Mouse (Mus musculus) left cerebral cortex, adult 18-20 months (tissue): ENCODE measurements around the gene Styk1. TPM values are rescaled to one million over a fixed set of nuclear protein-coding genes. Genes with fewer than 3 reads are reported as not detected.
"Not testable (repeated sequence)": the region's sequence is repeated elsewhere in the genome, so short reads cannot be mapped to it uniquely, and the experiment has no call there.

Experiments used
- DNase-seq, 2 experiments: peaks; one replicate each; pipeline ENCODE4 v3.0.0; 2021 to 2022; ENCODE audit warnings: low spot score in 2 of 2, mixed read lengths in 1 of 2
- total RNA-seq, 2 experiments: library from RNA; stranded (reverse); gene quantifications; 2 replicates each; pipeline ENCODE4 v1.2.3; 2021

Styk1 gene
- total RNA-seq, 2 experiments from 2014 or later = 0.21 to 0.46 TPM

- DNase-seq = peak; percentile 82 to 92
These were observed 60.2 kb downstream of the Styk1 start, which contains the start of gene Magohb for GRCm38 (mm10) chr6:131292991-131293788. Gene Magohb, minus strand, starts transcription at chr6:131293244.

- DNase-seq = peak in 1 of 2 experiments; percentile 4
These were observed 61.0 kb downstream of the Styk1 start for GRCm38 (mm10) chr6:131292276-131292990.

GRCm38 (mm10) chr6:131290430-131290829 lies 63.0 kb downstream of the Styk1 start:
- peak; percentile 6 to 34 for DNase-seq

- not testable (repeated sequence) for DNase-seq
These were observed 75.2 kb downstream of the Styk1 start for GRCm38 (mm10) chr6:131278160-131278559.

- DNase-seq = no peak
These were observed 76.7 kb downstream of the Styk1 start for GRCm38 (mm10) chr6:131276659-131277058.

GRCm38 (mm10) chr6:131272311-131272710 lies 81.1 kb downstream of the Styk1 start:
- no peak for DNase-seq

- DNase-seq = no peak
These were observed 83.1 kb downstream of the Styk1 start for GRCm38 (mm10) chr6:131270312-131270711.

GRCm38 (mm10) chr6:131269599-131269998 lies 83.8 kb downstream of the Styk1 start:
- no peak for DNase-seq

- DNase-seq = no peak
These were observed 89.2 kb downstream of the Styk1 start for GRCm38 (mm10) chr6:131264175-131264574.

GRCm38 (mm10) chr6:131262778-131263177 lies 90.6 kb downstream of the Styk1 start:
- DNase-seq = no peak

- no peak for DNase-seq
These were observed 91.4 kb downstream of the Styk1 start for GRCm38 (mm10) chr6:131262009-131262408.

Other genes with a start within 250 kb of the Styk1 start
- under 1 TPM; 0.58 to 0.61 TPM for gene Klra2, start 106.2 kb downstream of the Styk1 start, total RNA-seq
- 10 to 100 TPM in 1 of 2 experiments, 1 to 10 TPM in 1; 8.5 to 11.3 TPM for gene Magohb, start 60.4 kb downstream of the Styk1 start, total RNA-seq
- gene Ybx3, start 34.9 kb upstream of the Styk1 start, total RNA-seq = 10 to 100 TPM; 43.0 to 44.9 TPM
- not detected for gene 5430401F13Rik, start 132.8 kb upstream of the Styk1 start, total RNA-seq
- gene Gm6619, start 132.8 kb upstream of the Styk1 start, total RNA-seq = not detected